Mouse (Mus musculus) spleen, adult 18-20 months (tissue): ENCODE data around the gene Tmem164.
"Not testable (repeated sequence)": the region's sequence is repeated elsewhere in the genome, so short reads cannot be mapped to it uniquely, and the experiment has no call there.

Experiments used
- DNase-seq, 2 experiments: peaks; one replicate each; pipeline ENCODE4 v3.0.0; 2022; ENCODE audit warnings: mixed read lengths in 2 of 2

The Tmem164 gene

DNA sequence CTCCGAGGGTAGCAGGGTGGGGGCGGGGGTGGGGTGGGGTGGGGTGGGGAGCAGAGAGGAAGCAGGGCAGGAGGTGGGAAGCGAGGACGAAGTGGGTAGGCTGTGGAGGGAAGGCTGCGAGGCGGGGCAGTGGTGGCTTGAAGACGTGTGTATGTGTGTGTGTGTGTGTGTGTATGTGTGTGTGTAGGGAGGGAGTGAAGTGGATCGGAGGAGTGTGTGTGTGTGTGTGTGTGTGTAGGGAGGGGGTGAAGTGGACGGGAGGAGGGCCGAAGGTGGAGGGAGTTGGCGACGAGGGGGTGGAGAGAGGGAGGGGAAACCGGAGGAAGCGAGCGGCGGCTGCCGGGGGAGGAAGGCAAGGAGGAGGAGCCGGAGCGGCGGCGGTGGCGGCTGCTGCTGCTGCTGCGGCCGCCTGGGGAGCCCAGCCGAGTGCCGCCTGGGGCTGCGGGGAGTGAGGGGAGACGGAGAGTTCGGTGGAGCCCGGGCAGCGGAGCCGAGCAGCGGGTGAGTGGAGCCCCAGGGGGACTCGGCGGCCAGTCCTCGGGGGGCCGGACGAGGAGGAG lies at the start of gene Tmem164:
Tmem164 (plus strand) TSS at position 351 of the 560 bp plus-strand sequence.
- DNase-seq: peak; percentile 66 to 72

DNA sequence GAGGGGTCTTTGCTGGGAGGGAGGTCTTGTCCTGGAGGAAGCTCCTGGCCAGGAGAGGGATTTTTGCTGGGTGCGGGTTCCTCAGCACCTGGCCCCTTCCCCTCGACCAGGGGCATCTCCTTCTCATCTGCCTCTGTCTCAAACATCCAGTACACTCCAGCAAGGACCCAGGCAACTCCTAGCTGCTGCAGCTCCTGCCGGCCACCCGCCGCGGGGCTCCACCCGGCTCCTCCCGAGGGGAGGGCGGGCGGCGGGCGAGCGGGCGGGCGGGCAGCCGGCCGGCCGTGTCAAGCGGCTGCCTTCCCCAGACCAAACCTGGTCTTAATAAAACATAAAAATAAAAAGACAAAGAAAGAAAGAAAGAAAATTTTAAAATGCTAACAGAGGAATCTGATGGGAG lies 48.2 kb upstream of the Tmem164 start:
- not testable (repeated sequence) for DNase-seq

DNA sequence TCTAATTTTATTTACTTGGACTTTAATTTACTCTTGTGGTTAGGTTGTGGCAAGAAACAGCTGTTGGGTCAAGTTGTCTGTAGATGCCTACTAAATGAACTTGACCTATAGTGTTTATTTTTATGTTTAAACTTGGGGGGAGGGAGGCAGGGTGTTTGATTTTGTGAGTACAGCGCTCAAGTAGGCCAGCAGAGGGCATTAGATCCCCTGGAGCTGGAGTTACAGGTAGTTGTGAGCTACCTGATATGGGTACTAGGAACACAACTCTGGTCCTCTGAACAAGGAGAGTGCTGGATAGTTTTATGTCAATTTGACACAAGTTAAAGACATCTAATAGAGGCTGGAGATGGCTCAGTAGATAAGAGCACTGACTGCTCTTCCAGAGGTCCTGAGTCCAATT lies 34.0 kb upstream of the Tmem164 start:
- DNase-seq: no peak

DNA sequence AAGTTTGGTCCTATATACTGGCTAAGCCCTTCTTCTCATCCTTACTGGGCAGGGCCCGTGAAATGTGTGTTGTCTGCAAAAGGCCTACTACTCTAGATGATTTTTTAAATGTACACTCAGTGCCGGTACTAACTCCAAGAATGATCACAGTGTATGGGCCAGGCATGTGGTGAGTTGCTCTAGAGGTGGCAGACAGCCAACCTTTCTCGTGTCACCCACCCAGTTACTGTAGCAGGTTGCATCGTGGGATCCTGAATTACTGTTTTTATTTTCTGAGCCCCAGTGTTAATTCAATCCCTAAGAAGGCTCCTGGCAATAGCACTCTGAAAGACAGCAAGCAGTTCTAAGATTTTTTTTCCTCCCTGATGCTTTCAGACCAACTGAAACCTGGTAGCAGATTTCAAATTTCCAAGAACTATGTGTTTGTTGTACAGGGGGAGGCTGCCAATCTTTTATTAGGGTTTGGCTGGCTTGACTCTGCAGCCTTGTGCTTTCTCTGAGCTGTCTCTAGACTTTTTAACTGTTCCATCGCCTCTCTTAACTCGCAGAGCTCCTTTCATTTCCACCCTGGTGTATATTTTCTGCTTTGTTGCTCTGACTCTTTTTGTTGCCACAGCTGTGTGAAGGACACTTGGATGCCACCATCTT lies 31.0 kb upstream of the Tmem164 start:
- DNase-seq: no peak

DNA sequence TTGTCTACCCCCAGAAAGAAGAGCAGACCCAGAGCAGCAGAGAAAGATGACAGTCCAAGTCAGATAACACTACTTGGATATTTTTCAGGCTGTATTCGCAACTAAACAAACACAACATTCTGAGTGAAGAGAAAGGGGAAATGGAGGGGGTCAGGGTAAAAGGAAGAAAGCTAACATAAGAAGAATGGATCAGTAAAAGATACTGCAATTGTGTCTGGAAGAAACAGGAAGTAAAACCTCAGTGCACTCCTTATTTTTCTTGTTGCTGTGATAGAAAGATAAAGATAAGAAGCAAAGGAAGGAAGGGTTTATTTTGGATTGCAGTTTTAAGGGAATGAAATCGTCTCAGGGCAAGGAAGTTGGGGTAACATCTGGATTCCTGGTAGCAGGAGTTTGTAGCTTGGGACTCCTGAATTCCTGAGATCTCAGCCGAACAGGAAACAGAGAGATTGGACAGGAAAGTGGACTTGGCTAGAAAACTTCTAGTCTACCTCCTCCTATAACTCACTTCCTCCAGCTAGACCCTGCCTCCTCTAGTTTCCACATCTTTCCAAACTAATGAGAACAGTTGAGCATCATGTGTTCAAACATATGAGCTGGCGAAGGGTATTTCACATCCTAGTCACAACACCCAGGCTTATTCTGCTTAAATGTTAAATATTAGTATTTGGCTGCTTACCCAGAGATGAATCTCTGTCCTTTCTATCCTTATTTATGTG lies 16.3 kb upstream of the Tmem164 start:
- no peak for DNase-seq

DNA sequence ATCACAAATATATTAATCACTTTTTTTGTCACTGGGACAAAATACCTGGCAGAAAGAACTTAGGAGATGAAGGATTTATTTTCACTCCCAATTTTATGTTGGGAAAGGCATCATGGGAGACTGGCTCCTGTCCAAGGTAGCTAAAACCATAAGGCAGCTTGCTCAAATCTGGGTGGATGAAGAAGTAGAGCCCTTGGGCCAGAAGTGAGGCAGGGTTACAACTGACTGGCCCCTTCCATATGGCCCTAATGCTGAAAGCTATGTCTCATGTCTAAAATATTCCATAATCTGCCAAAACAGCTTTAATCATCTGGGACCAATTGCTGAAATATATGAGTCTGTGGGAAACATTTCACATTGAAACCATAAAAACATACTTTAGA lies 15.8 kb upstream of the Tmem164 start:
- DNase-seq: no peak

DNA sequence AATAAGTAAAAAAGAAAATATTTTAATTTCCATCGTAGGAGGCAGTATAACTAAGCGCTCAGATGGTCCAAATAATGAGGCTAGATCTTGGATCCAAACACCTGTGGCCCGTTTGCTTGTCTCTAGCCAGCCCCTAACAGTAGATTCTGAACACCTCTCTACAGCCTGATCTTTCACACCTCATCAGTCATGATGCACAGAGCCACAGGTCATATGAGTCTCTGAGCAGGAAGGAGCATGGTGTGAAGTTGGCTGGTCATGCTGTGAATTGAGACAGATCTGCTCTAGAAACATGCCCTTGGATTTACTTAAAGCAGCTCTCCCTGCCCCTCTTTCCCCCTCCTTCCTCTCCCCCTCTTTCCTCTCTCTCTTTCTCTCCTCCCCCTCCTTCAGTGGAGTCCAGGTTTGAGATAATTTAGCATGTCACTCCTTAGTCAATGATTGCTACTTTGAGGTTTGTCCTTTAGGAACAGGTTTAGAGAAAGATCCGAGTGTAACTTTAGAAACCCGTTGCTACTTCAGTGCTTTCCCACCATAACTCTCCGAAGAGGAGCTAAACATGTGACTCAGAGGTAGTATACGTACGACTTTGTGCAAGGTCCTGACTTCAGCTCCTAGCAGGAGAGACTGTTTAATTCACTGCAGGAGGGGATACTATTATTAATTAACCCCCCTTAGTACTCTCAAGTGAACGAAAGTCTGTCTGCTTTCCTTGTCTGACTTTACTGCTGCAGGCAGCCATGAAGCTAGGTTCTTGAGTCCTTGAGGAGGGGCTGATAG lies 11.7 kb upstream of the Tmem164 start:
- DNase-seq: no peak

DNA sequence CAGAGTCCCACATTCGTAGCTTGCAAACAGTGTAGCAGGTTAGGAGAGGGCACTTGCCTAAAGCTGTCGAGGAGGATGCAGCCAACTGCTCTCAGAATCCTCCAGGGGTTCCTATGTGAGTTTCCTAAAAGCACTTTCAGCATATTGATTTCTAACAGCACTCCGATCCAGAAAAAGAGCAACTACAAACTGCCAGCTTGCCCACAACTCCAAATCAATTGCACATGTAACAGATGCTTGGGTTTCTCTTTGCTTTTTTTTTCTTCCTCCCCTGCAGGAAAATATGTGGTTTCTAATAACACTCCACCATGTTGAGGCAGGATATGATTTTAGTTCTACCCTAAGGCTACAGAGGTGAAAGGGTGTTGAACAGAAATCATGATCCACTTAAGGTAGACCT lies 11.1 kb upstream of the Tmem164 start:
- DNase-seq: no peak

DNA sequence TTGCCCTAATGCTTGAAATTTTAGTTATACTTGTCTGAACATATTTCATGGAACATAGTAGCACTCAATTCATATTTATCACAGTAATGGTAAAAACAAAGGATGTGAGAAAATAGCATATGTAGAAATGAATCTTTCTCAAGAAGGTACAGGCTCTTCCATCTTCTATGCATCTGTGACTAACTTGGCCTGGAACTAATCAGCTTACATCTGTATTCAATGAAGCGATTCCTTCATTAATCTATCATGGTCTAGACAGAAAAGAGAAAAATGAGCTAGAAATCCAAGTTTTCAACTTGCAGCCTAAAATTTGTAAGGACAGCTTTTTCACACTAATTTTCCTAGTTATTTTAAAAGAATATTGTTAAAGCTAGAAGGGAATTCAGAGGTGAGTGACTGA lies 10.1 kb upstream of the Tmem164 start:
- DNase-seq: no peak

DNA sequence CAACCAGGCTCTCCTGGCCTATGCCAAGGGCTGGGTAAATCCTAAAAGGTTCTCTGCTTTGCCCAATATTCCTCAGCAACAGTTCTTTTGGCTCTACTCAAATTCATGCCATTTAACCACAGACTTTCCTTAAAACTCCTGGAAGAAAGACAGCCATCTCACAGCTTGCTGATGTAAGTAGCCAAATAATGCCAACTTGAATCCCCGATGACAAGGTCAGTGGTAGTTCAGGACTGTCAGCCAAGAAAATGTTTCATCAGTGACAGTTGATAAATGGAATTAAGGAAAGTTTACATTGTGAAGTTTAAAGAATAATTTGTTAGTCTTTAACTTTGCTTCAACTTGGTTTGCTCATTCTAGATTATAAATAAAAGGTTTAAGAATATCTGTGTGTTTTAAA lies 8.5 kb upstream of the Tmem164 start:
- no peak for DNase-seq

DNA sequence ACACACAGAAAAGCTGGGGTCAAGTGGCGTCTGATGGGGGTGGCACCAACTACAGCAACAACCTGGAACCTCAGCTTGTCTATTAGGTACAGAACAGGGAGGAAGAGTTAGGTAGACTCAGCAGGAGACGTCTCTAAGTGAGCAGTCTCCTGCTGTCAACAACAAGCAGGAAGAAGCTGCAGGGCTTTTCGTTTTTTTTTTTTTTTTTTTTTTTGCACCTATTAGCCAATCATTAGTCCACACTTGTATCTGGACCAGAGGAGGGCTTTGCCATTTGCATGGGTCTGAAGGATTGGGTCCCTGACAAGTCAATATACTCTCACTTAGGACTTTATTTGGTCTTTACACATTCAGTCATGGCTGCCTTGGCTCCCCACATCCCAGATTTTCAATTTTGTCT lies 4.0 kb upstream of the Tmem164 start:
- no peak for DNase-seq

DNA sequence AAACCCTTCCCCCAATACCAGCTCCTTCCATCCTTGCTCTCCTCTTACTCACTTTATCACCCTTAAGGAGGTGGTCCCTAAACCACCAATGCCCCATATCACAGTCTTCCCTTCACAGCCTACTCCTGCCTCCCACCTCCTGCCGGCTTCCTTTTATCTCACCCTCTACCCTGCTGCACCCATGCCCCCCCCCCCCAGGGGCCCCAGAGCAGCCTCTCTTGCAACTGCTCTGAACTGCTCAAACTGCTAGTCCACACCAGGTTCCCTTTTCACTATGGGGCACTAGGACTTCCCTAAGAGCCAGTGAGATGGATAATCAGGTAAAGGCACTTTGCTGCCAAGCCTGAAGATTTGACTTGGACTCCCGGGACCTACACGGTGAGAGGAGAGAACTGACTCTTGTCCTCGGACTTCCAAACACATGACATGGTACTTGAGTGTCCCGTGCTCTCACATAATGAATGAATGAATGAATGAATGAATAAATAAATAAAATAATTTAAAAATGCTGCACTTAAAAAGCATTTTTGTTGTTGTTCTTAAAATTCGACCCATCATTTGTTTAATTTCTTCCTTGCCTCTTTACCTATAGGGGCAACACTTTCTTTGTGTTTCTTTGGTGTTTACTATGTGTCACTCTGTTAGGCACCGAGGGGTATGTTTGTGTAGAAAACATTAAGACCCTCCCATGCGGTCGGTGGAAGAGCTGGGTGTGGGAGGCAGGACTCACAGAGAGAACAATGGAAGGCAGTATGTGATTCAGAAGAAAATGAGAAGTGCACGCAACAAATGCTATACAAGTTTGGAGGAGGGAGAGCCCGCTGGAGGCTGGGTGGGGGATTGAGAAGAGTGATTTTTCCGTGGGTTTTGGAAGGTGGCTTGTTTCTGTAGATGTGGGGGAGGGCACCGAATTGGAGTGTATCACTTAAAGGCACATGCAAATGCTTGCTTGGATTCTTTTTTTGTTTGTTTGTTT lies 2.4 kb upstream of the Tmem164 start:
- no peak for DNase-seq

DNA sequence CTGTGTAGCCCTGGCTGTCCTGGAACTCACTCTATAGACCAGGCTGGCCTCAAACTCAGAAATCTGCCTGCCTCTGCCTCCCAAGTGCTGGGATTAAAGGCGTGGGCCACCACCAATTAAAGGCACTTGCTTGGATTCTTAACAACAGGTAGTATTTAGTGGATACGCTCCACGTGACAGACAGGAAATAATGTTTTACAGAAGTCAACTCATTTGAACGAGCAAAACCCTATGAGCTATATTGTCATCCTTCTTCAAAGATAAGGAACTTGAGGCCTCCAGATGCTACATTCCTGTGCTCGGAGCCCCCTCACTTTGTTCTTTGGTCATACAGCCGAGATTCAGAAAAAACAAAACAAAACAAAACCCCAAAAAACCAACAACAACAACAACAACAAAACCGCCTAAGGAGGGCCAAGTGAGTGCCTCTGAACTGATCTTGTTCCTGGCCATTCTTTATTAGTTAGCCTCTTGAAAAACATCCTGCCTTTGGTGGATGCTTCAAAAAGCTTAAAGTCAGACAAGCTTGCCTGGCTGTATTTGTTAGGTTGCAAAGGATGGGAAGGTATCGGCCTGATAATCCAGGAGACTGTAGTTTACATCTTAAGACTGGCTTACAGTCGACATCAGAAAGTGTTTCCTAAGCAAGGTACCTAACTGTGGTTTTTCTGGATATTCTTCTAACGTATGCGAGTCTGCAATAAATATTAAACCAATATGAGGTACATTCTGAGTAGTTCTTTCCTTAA lies 1.5 kb upstream of the Tmem164 start:
- DNase-seq: no peak

DNA sequence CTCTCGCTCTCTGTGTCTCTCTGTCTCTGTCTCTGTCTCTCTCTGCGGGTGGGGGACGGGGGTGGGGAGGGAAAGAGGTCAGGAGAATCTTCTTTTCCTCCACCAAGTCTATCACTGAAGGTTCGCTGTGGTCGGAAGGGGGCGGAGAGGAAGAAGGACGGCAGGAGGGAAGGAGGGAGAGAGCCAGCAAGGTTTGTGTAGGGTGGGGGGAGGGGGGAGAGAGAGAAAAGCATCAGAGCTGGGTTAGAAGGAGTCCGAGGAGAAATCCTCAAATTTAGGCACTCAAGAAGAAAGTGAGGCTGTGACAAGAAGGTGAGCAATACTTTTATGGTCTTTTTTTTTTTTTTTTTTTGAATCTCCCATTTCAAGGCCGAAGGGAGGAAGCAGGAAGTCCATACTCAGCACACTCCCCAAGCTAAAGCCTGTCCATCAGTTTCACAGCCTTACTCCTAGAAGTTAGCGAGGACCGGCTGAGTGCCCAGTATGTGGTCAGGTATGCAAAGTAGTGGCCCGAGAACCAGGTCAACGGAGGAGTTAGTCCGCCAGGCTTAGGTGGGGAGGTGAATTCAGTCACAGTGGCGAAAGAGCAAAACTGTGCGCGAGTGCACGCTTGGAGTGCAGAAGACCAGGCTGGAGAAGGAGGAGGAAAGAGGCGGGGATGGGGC lies 683 bp upstream of the Tmem164 start:
- DNase-seq: peak in 1 of 2 experiments; percentile 26

DNA sequence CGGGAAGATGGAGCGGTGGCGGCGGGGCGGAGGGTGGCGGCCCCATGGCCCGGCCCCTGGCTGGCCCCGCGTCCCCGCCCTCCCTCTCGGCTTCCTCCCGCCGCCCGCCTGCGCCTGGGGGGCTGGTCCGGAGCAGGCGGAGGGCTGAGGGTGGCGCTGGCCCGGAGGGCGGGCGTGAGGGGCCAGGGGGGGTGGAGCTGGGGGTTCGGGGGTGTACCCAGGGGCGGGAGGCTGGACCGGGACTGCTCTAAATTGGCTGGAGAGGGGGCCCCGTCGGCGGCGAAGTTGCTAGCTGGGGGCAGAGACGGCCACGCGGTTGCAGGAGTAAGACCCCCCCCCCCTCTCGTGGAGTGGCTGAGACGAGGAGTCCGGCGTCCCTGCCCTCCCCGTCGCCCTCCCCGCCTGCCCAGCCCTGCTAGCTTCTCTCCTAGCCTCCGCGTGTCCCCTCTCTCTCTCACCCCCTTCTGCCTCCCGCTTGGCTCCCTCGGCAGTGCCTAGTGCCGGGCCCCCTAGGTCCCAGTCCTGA lies 473 bp downstream of the Tmem164 start:
- no peak for DNase-seq

DNA sequence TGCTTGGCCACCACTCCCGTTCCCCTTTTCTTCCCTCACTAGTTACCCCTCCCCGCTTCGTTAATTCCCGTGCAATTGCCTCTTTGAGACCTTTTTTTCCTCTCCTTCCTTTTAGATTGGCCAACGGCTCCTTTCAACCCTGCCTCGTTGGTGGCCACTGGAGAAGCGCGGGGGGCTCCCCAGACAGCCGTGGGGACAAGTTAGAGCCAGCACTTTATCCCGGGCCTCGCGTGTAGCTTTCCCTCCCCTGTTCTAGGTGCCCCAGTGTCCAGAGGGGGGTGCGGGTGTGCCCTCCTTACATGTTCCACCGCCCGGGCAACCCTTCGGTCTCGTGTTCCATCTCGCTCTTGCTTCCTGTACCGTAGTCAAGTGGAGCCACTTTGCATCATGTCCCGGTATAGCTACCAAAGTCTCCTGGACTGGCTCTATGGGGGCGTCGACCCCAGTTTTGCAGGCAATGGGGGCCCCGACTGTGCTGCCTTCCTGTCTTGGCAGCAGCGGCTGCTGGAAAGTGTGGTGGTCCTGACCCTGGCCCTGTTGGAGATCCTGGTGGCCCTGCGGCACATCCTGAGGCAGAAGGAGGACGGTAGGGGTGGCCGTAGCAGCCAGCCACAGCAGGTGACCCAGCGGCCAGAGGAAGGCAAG lies 1.1 kb downstream of the Tmem164 start:
- peak; percentile 8 to 15 for DNase-seq

DNA sequence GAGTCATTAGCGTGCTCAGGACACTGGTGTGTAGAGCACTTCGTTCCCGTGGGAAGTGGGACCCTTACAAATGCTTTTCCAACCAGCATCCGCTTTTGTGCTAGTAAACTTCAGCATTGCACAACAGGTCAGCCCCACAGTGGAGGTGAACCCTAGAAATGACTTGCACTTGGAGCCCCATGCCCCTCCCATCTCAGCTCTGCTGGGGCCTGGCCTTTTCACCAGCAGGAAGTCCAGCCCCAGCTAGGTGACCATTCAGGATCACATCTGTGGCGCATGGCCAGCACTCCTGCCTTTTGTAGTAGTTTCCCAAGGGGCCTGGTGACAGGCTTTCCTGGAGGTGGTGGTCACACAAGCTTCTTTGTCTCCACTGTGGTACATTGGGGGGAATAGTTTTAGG lies 1.8 kb downstream of the Tmem164 start:
- DNase-seq: no peak

DNA sequence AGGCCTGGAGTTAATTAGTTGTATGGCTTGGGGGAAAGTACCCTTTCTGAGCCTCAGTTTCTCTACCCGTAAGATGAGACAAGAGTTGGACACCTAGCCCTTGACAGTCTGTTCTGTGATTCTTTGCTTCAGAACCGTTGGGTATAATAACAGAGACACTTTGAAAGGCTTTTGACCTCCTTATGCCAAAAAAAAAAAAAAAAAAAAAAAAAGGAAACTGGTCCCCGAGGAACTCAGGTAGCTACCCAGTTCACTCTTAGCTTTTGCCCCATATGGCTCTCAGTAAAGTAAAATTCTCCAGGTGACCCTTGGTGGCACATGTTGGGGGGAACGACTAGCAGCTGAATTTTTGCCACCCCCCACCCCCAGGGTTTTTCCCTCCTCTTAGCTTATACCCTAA lies 3.5 kb downstream of the Tmem164 start:
- no peak for DNase-seq

DNA sequence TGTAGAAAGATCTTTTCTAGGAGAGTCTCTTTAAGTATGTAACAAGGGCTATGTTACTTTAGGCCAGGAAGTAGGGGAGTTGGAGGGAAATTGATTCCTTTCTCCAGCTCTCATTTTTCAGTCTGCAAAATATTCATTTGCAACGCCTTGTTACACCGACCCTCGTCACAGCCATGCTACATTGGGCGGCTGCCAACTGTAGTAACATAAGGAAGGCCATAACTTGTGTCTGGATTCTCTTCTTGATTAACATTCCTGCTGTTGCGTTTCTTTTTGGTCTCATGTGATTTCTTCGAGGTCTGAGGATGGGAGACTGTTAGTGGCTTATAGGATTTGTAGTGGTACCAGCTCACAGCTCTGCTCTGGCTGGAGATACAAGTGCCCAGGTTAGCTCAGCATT lies 4.5 kb downstream of the Tmem164 start:
- no peak for DNase-seq

DNA sequence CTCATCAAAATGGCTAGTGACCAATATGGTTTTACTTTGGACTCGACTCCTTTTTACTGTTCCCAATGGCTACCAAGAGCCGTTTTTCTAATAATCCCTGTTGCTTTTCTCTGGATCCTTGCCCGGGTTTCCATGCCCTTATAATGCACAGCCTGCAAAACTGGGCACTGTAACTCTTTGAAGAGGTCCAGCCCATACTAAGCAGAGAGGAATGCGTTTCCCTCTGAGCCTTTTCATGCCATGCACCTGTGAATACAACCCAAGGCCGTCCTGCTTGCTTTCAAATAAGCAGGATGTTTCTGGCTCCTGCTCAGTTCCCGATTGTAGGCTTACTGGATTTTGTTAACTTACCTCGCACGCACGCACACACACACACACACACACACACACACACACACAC lies 7.3 kb downstream of the Tmem164 start:
- no peak for DNase-seq
